Mouse (Mus musculus): ENCODE results near the gene Aff3. TPM values are rescaled to one million over a fixed set of nuclear protein-coding genes. Genes with fewer than 3 reads are reported as not detected.
A peak's percentile ranks its signal among the peaks of the same experiment; 100 is the strongest.

Gene Aff3
- total RNA-seq, 2 experiments from 2014 or later = 11.4 to 14.2 TPM

DNA sequence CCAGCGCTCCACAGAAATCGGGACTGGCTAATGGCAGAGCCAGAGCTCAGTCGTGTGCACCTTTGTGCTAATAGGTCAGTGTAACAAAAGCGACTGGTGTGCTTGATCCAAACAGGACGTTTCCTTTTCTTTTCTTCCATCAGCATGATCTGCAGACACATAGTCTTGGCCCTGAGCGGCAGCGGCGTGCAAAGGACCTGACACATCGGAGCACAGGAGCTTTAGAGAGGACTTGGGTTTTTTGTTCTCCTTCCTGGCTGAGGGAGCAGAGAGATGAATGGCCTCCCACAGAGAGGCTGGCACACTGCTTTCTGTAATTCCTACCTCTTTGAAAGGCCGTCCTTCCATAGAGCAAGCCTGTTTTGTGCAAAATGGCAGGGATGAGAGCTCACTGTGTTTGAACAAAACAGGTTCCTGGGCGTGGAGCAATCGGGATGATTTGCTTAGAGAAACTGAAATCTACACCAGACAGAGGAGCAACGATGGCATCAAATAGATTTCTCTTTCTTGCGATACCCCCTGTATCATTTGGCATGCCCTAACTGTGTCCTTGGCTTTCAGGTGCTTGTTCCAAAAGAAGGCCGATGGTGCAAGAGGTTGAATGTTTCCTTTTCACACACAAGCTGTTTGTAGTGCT is 466.2 kb downstream of the Aff3 start:
- DNase-seq (ENCODE audit: low spot score in 2 of 2) = no peak

DNA sequence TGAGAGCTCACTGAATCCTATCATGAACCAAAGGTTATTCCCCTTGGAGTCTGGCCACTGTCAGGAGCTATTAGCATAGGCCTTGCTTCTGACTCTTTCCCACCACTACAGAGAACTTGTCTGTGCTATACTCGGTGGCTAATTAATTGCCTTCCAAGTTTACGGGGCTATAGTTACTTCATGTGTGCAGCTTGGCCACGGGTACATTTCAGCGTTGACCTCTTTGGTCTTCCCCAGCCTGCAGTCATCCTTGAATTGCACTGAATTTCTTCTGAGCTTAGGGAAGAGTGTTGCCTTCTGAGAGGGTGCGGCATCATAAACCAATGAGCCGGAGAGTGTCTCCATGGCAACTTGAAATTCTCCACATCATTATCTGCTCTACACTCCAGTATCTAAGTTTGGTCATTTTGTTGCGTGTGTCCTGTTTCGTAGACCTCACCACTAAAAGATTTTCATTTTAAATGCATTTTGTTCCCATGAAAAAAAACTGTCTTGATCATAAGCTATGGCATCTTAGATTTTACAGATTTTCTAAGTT is 467.5 kb downstream of the Aff3 start:
- DNase-seq (ENCODE audit: low spot score in 2 of 2) = no peak

GRCm38 (mm10) chr1:38195721-38196120 is 469.0 kb downstream of the Aff3 start:
- DNase-seq (ENCODE audit: low spot score in 2 of 2) = no peak

- DNase-seq (ENCODE audit: low spot score in 2 of 2) = no peak
Measured at GRCm38 (mm10) chr1:38186227-38186545, 478.6 kb downstream of the Aff3 start.

GRCm38 (mm10) chr1:38185517-38186226 is 479.1 kb downstream of the Aff3 start:
- DNase-seq (ENCODE audit: low spot score in 2 of 2) = peak; percentile 62 to 75

DNA sequence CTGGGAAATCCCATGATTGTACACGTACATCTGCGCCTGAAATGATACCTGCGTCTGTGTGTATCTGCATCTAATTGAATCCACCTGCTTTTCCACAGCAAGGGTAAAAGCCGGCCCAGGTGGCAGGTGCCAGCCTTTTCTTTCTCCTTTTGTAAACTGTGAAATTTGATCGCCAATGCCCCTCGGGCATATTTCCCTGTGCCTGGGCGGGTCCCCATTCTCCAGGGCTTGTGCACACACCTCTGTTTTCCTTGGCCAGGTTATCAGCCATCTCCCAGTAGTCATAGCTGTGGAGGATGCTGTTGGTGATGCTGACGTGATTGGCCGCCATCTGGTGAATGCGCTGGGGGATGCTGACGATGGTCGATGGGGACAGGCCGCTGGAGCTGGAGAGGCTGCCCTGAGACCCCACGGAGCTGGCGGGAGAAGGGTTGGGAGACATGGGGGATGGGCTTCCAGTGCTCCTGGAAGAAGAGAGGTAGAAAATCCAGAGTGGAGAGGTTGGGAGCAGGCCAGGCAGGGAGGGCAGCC is 483.7 kb downstream of the Aff3 start:
- no peak for DNase-seq (ENCODE audit: low spot score in 2 of 2)

- no peak for DNase-seq (ENCODE audit: low spot score in 2 of 2)
Measured at GRCm38 (mm10) chr1:38178929-38179328, 485.8 kb downstream of the Aff3 start.

- DNase-seq (ENCODE audit: low spot score in 2 of 2) = no peak
Measured at GRCm38 (mm10) chr1:38176077-38176476, 488.7 kb downstream of the Aff3 start.

DNA sequence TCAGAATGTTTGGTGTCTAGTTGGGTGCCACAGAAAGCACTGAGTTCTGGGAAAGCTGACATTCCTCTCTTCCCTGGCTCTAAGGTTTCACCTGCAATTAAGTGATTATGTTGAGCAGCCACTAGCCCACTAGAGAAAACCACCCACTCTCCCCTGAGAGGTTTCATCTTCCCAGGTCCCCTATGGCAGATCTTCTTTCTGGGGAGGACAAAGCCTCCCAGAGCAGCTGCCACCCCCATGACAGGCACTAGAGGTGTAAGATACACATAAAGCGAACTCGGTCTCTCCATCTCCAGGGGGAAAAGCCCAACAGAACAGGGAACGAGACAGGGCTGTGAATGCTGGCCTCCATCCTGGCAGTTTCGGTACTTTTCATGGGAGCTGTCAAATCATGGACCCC is 492.9 kb downstream of the Aff3 start:
- DNase-seq (ENCODE audit: low spot score in 2 of 2) = no peak

GRCm38 (mm10) chr1:38165696-38166095 is 499.1 kb downstream of the Aff3 start:
- no peak for DNase-seq (ENCODE audit: low spot score in 2 of 2)

DNA sequence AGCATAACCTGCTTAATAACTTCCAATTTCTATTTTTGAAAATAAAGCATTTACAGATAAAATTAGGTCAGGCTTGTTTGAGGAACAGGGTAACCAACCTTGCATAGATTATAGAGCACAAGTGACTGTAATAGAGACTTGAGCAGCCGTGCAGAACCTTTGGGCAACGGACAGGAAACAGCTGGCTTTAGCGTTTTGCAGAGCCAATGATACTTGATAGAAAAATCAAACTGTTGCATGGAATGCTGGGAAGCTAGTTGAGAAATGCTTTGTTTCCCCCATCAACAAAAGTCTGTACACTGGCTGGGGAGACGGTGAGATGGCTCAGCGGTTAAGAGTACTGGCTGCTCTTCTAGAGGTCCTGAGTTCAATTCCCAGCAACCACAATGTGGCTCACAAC is 514.7 kb downstream of the Aff3 start:
- no peak for DNase-seq (ENCODE audit: low spot score in 2 of 2)

DNA sequence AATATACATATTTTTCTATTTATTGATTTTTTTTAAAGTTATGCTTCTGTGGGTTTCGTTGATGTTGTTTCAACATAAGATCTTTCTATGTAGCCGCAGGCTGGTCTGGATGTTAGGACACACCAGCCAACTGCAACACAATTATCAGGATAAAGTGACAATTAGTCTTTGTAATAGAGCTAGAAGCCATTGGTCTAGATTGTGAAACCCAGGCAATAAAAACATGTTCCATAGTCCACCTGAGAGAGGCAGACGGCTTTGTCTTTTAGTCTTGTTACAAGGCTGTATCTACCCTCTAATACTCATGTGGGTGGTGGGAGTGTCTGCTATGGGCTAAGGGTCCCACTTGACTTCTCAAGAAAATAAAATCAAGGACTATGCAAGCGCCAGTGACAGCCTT is 518.7 kb downstream of the Aff3 start:
- DNase-seq (ENCODE audit: low spot score in 2 of 2) = no peak

GRCm38 (mm10) chr1:38141371-38141770 is 523.4 kb downstream of the Aff3 start:
- no peak for DNase-seq (ENCODE audit: low spot score in 2 of 2)

GRCm38 (mm10) chr1:38140911-38141310 is 523.8 kb downstream of the Aff3 start:
- no peak for DNase-seq (ENCODE audit: low spot score in 2 of 2)

GRCm38 (mm10) chr1:38139396-38139795 is 525.4 kb downstream of the Aff3 start:
- DNase-seq (ENCODE audit: low spot score in 2 of 2) = no peak

DNA sequence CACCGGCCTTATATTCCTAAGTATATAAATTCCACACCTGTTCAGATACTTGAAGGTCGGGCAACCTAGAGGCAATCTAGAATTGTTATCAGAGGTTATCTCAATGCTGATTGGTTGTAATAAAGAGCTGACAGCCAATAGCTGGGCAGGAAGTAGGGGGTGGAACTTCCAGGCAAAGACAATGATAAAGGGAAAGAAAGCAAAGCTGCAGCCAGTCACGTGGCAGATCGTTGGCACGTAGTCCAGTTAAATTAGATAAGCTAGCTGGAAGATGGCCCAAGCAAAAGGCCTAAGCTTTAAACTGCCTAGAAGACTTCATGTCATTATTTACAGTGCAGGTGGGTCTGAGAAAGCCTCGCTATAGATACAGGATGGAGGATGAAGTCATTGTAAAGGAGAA is 531.8 kb downstream of the Aff3 start:
- no peak for DNase-seq (ENCODE audit: low spot score in 2 of 2)

DNA sequence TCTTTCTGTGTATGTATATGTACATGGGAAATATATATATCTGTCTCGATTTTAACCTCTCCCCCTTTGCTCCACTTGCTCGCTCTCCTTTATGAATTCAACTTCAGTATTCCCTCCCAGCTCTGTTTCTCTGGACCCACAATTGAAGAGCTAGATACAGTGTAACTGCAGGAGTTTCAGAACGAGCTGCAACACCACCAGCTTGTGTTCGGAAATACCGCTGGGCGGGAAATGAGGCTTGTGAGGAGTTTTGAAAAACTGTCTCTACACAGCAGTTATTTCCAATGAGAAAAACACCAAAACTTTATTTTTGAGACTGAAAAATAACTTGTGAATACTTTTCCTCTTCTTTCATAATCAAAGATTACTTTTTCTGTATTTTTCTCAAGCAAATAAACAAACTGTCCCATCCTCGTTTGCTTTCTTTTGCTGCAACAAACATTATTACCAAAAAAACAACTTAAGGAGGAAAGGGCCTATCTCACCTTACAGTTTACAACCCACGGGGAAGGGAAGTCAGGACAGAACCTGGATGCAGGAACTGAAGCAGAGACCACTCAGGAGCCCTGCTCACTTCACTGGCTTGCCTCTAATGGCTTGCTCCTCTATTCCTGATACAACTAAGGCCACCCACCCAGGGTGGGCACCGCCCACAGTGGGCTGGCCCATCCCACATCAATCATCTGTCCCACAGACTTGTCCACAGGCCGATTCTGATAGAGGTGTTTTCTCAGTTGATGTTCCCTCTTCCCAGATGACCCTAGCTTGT is 533.9 kb downstream of the Aff3 start:
- no peak for DNase-seq (ENCODE audit: low spot score in 2 of 2)

DNA sequence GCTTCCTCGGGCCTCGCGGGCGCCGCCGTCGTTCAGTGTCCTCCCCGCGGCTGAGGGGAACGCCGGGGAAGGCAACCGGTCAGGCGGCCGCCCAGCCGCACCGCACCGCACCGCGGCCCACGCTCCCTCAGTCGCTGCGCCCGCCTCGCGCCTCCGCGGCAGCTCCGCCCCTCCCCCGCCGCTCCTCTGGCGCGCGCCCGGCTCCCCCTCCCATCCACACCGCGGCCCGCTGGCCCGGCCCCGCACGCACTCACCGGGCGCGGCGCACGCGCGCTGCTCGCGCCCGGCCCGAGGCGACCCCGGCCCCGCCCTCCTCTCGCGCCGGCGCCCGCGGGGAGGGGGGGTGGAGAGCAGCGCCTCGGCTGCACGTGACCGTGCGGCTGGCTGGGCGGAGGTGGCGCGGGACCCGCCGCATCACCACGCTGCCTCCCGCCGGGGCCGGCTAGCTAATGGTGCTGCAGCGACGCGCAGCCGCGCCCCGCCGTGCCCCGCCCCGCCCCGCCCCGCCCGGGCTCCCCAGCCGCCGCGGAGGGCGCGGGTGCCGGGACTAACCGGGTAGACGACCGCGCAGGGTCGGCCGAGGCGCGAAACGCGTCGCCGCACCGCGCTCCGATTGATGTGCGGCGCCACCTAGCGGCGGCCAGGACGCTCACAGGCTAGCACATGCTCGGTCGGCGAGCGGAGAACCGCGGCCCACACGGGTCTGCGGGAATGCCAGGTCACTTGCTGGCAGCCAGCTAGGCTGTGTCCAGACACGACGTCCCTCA is 535.1 kb downstream of the Aff3 start, which contains the start of gene Rev1:
Gene Rev1 (minus strand): TSS at position 301 of the 767 bp plus-strand sequence.
- DNase-seq (ENCODE audit: low spot score in 2 of 2) = peak; percentile 95 to 96

DNA sequence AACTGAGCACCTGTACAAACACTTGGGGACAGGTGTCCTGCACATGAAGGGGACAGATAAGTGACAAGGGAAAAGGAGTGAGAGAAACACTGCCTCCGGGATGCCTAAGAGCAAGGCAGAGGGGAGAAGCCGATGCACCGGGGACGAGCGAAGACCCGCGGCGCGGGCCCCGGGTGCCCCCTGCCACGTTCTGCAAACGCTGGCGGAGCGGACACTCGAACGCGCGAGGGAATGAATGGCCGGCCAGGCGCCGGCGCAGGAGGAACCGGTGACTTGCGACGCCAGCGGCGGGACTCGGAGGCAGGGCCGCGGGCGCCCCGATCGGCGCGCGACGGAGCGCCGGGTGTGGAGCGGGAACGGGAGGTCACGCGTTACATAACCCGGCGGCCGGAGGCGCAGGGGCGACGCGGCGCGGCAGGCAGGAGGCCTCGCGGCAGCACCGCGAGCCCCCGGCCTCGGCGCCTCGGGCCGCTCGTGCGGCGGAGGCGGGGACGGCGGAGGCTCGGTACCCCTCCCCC is 535.8 kb downstream of the Aff3 start:
- peak; percentile 44 to 52 for DNase-seq (ENCODE audit: low spot score in 2 of 2)

All from gastrocnemius, postnatal 4 days (tissue).